In genomic region chr12:73964291-73965281, GRCm38 (mm10) we compare ENCODE assay signal across 8 mouse cellular contexts. TPM values are rescaled to one million over a fixed set of nuclear protein-coding genes. Genes with fewer than 3 reads are reported as not detected.
DNase-seq lines count a peak whose midpoint lies in the region; ATAC-seq and TF ChIP-seq lines count a peak whose summit lies in the region.

TSS of gene Snapc1 (plus strand) at chr12:73964481.

- ATAC-seq in erythroid progenitor cell, adult 5-6 weeks (replicated peaks; ENCODE audit: low FRiP score, poor library complexity, severe bottlenecking), result peak; percentile 99
- peak; percentile 99 for ATAC-seq in heart, embryonic 12.5 days (ENCODE audit: insufficient number of reproducible peaks, low FRiP score)
- ATAC-seq in kidney, postnatal 0 days (replicated peaks; ENCODE audit: low FRiP score, low read depth), result peak; percentile 99
- ATAC-seq in liver, embryonic 11.5 days (replicated peaks; ENCODE audit: low FRiP score), result peak; percentile 100
- ATAC-seq in stomach, embryonic 14.5 days (ENCODE audit: insufficient number of reproducible peaks, insufficient read depth, low FRiP score, low read depth), result peak; percentile 100

- H3K9ac ChIP-seq in heart, embryonic 12.5 days, result peak within 1 kb of the TSS; percentile 93
- H3K9ac ChIP-seq in kidney, postnatal 0 days (ENCODE audit: low read depth, low read length), result peak within 1 kb of the TSS; percentile 75
- peak within 1 kb of the TSS; percentile 79 for H3K9ac ChIP-seq in liver, embryonic 11.5 days (ENCODE audit: low read depth, low read length)
- H3K9ac ChIP-seq in stomach, embryonic 14.5 days (replicated peaks; ENCODE audit: low read depth, low read length), result peak within 1 kb of the TSS; percentile 49

- peaks cover 20% of the 10 kb centered on the region for H3K36me3 ChIP-seq in heart, embryonic 12.5 days
- peaks cover 12% of the 10 kb centered on the region; the same call in 1 of the 2 replicates for H3K36me3 ChIP-seq in kidney, postnatal 0 days (ENCODE audit: insufficient read depth, low read length)
- H3K36me3 ChIP-seq in liver, embryonic 11.5 days (ENCODE audit: control insufficient read depth, insufficient read depth, low read length), result peaks cover 15% of the 10 kb centered on the region
- peaks cover 17% of the 10 kb centered on the region; the same call in 1 of the 2 replicates for H3K36me3 ChIP-seq in stomach, embryonic 14.5 days (ENCODE audit: control insufficient read depth, insufficient read depth, low read length)

- H3K27ac ChIP-seq in heart, embryonic 12.5 days (ENCODE audit: poor library complexity, severe bottlenecking), result peak within 1 kb of the TSS; percentile 53
- H3K27ac ChIP-seq in kidney, postnatal 0 days, result peak within 1 kb of the TSS; percentile 72
- peak within 1 kb of the TSS; percentile 65; the same call in 1 of the 2 replicates for H3K27ac ChIP-seq in liver, embryonic 11.5 days (ENCODE audit: low read depth, low read length)
- H3K27ac ChIP-seq in stomach, embryonic 14.5 days (ENCODE audit: low read length), result peak within 1 kb of the TSS; percentile 68; the same call in 1 of the 2 replicates

- H3K9me3 ChIP-seq in heart, embryonic 12.5 days (replicated peaks), result no peaks in the 10 kb centered on the region
- H3K9me3 ChIP-seq in kidney, postnatal 0 days (replicated peaks; ENCODE audit: low read length), result no peaks in the 10 kb centered on the region
- no peaks in the 10 kb centered on the region for H3K9me3 ChIP-seq in liver, embryonic 11.5 days (ENCODE audit: control insufficient read depth, low read length)
- no peaks in the 10 kb centered on the region for H3K9me3 ChIP-seq in stomach, embryonic 14.5 days (ENCODE audit: control insufficient read depth, low read depth, low read length)

- TF ChIP-seq CTCF in kidney, postnatal 0 days (IDR thresholded peaks at IDR 0.05; ENCODE audit: low read depth), result no peak

- no peaks in the 10 kb centered on the region for H3K27me3 ChIP-seq in heart, embryonic 12.5 days (replicated peaks)
- no peaks in the 10 kb centered on the region for H3K27me3 ChIP-seq in kidney, postnatal 0 days (ENCODE audit: insufficient read depth, low read length)
- no peaks in the 10 kb centered on the region for H3K27me3 ChIP-seq in liver, embryonic 11.5 days (replicated peaks; ENCODE audit: control insufficient read depth, insufficient read depth, low read length)
- no peaks in the 10 kb centered on the region for H3K27me3 ChIP-seq in stomach, embryonic 14.5 days (ENCODE audit: control insufficient read depth, insufficient read depth, low read length)

- peak within 1 kb of the TSS; percentile 91 for H3K4me2 ChIP-seq in heart, embryonic 12.5 days
- peak within 1 kb of the TSS; percentile 86 for H3K4me2 ChIP-seq in kidney, postnatal 0 days (ENCODE audit: low read length)
- peak within 1 kb of the TSS; percentile 93 for H3K4me2 ChIP-seq in liver, embryonic 11.5 days
- peak within 1 kb of the TSS; percentile 72 for H3K4me2 ChIP-seq in stomach, embryonic 14.5 days (replicated peaks; ENCODE audit: low read depth, low read length)

- peaks cover 8% of the 10 kb centered on the region for H3K4me1 ChIP-seq in heart, embryonic 12.5 days (replicated peaks)
- 0 out of 2 replicates have a peak, but pooled peaks cover 6% of the 10 kb centered on the region for H3K4me1 ChIP-seq in kidney, postnatal 0 days (replicated peaks; ENCODE audit: insufficient read depth, low read length)
- peaks cover 6% of the 10 kb centered on the region for H3K4me1 ChIP-seq in liver, embryonic 11.5 days (replicated peaks; ENCODE audit: control insufficient read depth, insufficient read depth, low read length)
- H3K4me1 ChIP-seq in stomach, embryonic 14.5 days (ENCODE audit: control insufficient read depth, insufficient read depth, low read length), result peaks cover 6% of the 10 kb centered on the region

- H3K4me3 ChIP-seq in heart, embryonic 12.5 days, result peak within 1 kb of the TSS; percentile 81
- peak within 1 kb of the TSS; percentile 88 for H3K4me3 ChIP-seq in kidney, postnatal 0 days (replicated peaks; ENCODE audit: low read depth, low read length)
- H3K4me3 ChIP-seq in liver, embryonic 11.5 days (ENCODE audit: low read depth, low read length), result peak within 1 kb of the TSS; percentile 94
- H3K4me3 ChIP-seq in stomach, embryonic 14.5 days (ENCODE audit: low read depth, low read length), result peak within 1 kb of the TSS; percentile 59

- DNase-seq in CD4-positive helper T cell, adult 2 months (ENCODE audit: low read depth, low spot score), result peak; percentile 97
- DNase-seq in brain, embryonic 18.5 days (ENCODE audit: low read depth, low spot score), result peak; percentile 94
- peak; percentile 97 for DNase-seq in kidney, postnatal 0 days (ENCODE audit: low spot score)
- DNase-seq in liver, embryonic 11.5 days (ENCODE audit: low spot score), result peak; percentile 93
- DNase-seq in naive thymus-derived CD4-positive, alpha-beta T cell, adult 2 months (ENCODE audit: low read depth), result peak; percentile 99

- 1% methylated on average over 60 of the region's 60 CpGs for WGBS in heart, embryonic 12.5 days
- 1% methylated on average over 59 of the region's 60 CpGs for WGBS in kidney, postnatal 0 days
- under 1% methylated on average over 60 of the region's 60 CpGs for WGBS in liver, embryonic 11.5 days
- 1% methylated on average over 60 of the region's 60 CpGs for WGBS in stomach, embryonic 14.5 days

RNA-seq across cellular contexts. Expression of gene Snapc1, which starts in this region (rescaled TPM):
- total RNA-seq in erythroid progenitor cell, adult 5-6 weeks (2015; ENCODE audit: low replicate concordance), result 0.36 and 1.3 TPM in 2 replicates
- 0.38 and 1.2 TPM in 2 replicates for total RNA-seq in erythroid progenitor cell, adult 5-6 weeks (2017; ENCODE audit: low replicate concordance)
- polyA plus RNA-seq in heart, embryonic 12.5 days (2016; fragmentation: Nextera tagmentation; extraction: Ambion mirVana), result 18.6 and 20.3 TPM in 2 replicates
- 12.4 and 12.6 TPM in 2 replicates for polyA plus RNA-seq in kidney, postnatal 0 days (2015; fragmentation: Nextera tagmentation; extraction: Ambion mirVana)
- 13.6 and 15.1 TPM in 2 replicates for polyA plus RNA-seq in liver, embryonic 11.5 days (2014; fragmentation: Nextera tagmentation; extraction: Ambion mirVana)
- 20.9 and 22.4 TPM in 2 replicates for polyA plus RNA-seq in stomach, embryonic 14.5 days (2014; fragmentation: Nextera tagmentation; extraction: Ambion mirVana)

Comparison
In these comparisons a context has a peak if more than half of its experiments do, and no peak if none do; other contexts are left out.
1. Peak in every context shown above with its lines: DNase-seq, ATAC-seq, H3K4me3 ChIP-seq and H3K27ac ChIP-seq.